Mouse (Mus musculus): ENCODE results near the gene Tas2r137.

Tas2r137 gene

DNA sequence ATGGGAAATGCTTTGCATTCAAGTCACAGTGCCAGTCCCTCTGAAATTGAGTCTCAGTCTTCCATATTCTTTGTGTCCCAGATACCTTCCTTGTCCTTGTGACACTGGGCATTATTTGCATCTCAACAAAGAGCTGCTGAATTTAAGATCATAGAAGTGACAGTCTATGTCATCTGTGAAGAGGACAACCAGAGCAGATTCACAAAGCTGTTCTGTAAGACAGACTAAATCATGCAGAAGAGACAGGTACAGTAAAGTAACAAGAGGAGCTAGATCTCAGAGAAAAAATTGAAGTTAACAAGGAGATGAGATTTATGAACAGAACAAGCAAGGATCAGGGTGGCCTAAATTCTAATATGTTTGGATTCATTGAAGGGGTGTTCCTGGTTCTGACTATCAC lies at the start of gene Tas2r137:
TSS of gene Tas2r137 (plus strand) at position 301 of the 400 bp plus-strand sequence.
- DNase-seq = no peak

DNA sequence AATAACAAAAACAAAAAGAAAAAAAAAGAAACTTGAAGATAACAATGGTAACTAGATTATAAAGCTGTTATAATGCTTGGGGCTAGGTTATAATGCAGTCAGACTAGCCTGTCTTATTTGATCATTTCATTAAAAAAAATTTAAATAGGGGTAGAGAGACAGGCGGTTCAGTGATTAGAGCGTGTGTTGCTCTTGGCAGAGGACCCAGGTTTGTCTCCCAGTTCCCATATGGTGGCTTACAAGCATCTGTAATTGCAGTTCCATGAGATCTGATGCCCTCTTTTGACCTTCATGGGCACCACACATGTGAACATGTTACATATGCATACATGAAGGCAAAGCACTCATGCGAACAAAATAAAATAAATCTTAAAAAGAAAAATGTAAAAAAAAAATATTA lies 49.8 kb upstream of the Tas2r137 start:
- DNase-seq = no peak

DNA sequence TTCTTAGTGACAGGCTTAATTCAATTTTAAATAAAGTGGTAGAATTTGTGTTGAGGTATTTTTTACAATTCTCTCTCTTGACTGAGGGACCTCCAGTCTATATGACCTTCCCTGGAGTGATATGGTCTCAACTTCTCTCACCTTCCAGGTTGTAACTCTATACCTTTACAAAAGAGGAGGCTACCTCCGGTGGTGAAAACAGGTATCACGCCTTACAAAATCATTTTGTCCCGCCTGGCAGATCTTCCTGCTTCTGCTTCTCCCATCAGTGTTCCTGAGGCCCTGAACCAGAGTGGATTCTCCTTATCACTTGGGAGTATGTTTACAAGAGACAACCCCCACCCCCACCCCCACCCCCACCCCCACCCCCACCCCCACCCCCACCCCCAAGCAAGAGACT lies 49.3 kb upstream of the Tas2r137 start:
- no peak for DNase-seq

- DNase-seq = no peak
Observed at GRCm38 (mm10) chr6:40443281-40443928, 47.6 kb upstream of the Tas2r137 start.

DNA sequence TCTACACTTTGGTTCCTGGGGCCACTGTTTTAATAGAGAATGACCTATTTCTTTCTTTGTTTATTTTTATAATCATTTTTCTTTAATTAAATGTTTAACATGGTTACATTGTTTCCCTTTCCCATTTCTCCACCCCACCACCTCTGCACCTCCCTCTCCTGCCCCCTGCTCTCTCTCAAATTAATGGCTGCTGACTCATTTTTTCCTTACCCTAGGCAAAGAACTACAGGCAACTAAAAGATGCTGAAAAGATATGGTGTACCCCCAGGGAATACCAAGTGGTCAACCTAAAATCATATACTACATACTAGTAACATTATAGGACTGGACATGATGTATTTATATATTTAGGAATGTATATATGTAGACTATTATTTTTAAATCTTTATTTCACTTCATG lies 42.4 kb upstream of the Tas2r137 start:
- no peak for DNase-seq

DNA sequence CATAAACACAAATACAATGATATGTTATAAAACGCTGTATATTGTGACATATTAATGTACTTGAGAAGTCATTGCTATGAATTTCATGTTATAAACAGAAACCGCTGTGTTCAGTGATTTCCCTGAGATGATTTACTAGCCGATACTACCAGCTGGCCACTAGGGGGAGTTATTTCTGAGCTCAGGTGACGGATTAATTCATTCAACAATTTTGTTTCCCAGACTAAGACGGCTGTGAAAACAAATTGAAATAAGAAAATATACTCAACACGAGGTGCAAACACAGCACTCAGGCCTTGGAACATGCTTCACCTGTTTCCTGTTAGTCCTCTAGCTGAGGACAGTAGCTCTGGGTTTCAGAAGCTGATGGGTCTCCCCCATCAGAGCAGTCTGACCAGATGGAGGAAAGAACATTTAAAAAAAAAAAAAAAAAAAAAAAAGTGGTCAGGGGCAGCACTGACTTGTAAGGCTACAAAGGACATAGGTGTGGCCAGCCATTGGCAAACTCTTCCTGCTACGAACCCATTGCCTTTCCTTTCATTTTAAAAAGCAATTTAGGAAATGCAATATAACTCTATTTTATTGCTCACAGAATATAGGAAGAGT lies 36.5 kb upstream of the Tas2r137 start:
- no peak for DNase-seq

DNA sequence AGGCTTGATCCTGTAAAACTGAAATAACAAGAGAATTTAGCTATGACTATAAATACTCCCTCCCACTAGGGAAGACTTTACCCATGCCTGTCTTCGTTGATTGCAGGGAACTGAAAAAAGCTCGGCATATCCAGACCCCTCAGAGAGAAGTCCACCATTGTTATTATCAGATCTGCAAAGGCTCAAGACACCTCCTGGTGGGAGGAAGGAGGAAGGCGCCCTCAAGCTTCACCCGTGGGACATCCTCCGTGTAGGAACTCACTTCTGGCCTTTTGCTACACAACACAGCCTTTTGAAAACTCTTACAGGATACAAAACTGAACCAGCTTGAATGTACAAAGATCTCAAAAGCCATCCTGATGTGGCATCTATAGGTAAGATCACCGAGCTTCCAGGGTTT lies 25.3 kb upstream of the Tas2r137 start:
- no peak for DNase-seq

- peak; percentile 92 for DNase-seq
Observed at GRCm38 (mm10) chr6:40470916-40471719, 19.9 kb upstream of the Tas2r137 start, which contains the start of gene Ssbp1. Gene Ssbp1, plus strand, starts transcription at chr6:40471352.

DNA sequence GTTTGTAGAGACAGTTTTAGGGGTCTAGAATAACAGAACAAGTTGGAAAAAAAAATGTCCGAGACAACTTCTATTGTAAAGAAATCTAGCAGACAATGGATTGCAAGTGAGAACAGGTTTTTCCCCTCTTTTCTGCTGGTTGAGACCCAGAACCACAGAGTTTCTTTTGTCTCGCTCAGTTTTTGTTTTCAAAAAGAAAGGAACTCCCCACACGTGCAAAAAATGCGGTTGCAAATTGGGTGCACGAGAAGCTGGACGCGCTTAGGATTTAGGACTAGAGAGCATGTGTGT lies 19.4 kb upstream of the Tas2r137 start:
- no peak for DNase-seq

DNA sequence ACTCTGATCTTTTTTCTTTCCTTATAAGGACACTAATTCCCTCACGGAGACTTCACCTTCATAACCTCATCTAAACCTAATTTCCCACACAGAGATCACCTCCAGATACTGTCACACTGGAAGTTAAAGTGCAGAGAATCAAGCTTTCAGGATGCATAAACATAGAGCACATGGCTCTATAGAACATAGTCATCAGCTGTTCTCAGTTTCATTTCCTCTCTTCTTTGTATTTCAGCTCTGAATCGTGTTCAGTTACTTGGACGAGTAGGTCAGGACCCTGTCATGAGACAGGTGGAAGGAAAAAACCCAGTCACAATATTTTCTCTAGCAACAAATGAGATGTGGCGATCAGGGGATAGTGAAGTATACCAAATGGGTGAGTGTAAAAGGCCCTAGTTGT lies 14.9 kb upstream of the Tas2r137 start:
- no peak for DNase-seq

DNA sequence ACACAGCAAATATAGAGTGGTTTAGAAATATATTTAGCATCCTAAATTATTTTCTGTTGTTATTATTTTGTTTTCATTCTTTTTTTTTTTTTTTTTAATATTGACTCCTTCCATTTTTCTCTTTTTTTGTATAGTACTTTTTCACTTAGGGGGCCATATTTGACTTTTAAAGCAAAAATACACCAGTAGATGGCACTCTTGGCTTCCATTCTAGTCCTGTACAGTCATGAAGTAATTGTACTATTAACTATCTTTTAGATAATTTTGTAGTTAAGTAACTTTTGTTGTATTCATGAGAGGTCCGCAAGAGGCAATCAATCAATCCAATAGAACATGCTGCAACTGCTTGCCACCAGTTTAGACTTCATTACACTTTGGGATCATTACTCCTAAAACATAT lies 11.3 kb upstream of the Tas2r137 start:
- DNase-seq = no peak

GRCm38 (mm10) chr6:40482318-40482717 lies 8.7 kb upstream of the Tas2r137 start:
- DNase-seq = no peak

- DNase-seq = no peak
Observed at GRCm38 (mm10) chr6:40493229-40493628, 2.2 kb downstream of the Tas2r137 start, which contains the start of gene Tas2r108. Gene Tas2r108, plus strand, starts transcription at chr6:40493529.

GRCm38 (mm10) chr6:40519408-40519807 lies 28.4 kb downstream of the Tas2r137 start, which contains the start of gene Prss37:
Gene Prss37, minus strand, starts transcription at chr6:40519508.
- DNase-seq = no peak

Data from layer of hippocampus, adult 9-11 months (tissue).